Mouse (Mus musculus) lung, postnatal 25 days (tissue): Measurements from ENCODE around the gene Tlnrd1.

Experiments
- DNase-seq: peaks from one replicate; pipeline ENCODE4 v3.0.0; 2022; ENCODE audit warnings: low spot score

Gene Tlnrd1

DNA sequence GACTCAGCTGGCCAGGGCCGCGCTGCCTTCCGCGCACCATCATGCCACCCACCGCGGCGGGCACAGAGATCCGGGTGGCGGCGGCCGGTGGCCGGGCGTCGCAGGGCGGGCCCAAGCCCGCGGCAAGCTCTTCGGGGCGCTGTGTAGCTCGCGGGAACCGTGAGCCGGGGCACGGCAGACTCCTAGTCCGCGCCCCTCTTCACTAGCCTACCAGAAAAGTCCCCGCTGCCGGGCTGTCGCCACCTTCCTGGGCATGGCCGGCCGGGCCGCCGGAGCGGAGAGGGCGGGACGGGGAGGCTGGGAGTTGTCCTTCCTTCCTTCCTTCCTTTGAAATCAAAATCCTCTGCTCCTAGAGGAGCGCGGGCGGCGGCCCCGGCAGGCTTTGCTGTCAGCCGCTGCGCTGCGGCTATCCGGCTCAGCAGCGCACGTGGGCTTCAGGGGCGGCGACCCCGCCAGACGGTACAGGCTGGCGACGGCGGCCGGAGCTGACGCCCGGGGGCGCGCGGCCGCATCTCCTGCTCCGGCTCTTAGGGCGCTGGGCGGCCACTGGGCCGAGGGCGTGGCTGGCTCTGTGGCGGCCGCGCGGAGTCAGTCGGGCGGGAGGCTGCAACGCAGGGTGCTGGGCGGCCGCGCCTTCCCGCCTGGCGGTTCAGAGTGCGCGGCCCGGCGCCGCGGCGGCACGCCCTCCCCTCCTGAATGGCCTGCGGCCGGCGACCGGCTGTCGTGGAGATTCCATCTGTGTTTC, 657 bp downstream of the Tlnrd1 start:
- peak; percentile 82 for DNase-seq

DNA sequence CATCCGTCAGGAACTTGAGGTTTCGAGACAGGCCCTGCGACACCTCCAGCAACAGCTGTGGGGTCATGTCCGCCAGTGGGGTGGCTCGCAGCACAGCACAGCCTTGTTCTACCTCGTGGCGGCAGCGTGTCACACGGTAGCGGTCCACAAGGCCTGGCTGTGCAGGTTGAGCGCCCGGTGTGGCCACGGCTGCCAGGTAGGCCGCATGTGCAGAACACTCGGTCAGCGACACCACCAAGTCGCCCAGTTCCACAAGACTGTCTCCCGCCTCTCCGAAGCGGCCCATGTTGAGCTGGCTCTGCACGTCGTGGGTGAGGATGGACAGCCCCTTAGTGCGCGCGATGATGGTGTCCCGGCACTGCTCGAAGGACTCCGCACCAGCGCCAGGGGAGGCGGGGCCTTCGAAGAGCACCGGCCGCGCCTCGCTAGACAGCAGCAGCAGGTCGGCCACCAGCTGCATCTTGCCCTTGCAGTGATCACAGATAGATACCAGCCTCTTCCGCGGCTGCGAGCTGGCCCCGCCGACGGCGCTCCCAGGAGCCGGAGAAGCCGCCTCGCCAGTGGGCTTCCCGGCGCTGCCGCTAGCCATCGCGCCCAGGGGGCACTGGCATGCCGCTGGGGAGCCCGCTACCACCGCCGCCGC, 1.4 kb downstream of the Tlnrd1 start:
- DNase-seq: peak; percentile 50

DNA sequence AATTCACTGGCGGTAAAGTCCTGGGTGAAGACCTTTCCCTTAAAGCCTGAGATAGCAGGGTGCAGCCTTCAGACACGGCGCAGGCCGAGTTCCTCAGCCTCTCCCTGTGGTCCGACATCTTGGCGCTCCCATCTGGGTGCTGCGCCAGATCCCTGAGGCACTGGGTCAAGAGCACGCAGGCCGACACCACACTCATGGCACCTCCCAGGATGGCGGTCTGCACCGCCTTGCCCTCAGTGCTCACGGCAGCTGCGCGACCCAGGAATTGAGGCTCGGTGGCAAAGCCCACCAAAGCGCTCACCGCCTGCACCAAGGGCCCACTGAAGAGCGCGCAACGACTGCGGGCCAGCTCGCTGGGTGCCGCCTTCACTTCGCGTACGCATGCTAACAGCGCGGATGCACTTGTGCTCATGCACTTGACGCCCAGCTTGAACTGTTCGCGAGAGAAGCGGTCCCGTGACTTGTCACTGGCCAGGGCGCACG, 1.9 kb downstream of the Tlnrd1 start:
- DNase-seq: peak; percentile 21

DNA sequence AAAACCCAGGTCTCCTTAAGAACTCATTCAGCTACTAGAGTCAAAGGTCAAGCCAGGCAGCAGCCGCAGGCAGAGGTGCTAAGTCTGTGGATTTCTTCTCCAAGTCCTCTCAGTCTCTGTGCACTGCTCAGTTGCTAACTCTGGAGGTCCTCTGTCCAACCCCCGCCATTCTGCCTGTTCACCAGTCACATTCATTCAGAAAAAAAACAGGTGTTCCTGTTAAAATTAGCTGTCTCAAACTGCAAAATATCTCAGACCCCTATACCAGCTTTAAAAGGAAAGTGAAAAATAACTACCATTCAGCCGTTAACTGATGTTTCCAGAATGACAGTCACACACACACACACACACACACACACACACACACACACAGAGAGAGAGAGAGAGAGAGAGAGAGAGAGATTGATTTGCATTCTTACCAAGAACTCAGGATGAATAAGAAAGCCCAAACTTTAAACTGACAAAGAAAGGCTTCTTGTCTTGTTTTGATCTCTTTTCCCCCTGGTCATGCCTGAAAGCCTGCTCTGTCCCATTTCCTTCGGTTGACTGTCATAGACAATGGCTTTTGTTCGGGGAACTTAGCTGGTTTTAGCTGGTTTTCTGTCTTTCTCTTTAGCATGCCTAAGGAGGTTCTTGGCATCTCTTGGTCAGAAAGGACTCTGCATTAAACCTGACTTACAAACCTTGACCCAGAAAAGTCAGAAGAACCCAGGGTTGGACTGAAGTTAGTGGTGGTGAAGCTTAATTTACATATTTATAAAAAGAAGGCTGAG, 5.2 kb downstream of the Tlnrd1 start:
- DNase-seq: no peak

DNA sequence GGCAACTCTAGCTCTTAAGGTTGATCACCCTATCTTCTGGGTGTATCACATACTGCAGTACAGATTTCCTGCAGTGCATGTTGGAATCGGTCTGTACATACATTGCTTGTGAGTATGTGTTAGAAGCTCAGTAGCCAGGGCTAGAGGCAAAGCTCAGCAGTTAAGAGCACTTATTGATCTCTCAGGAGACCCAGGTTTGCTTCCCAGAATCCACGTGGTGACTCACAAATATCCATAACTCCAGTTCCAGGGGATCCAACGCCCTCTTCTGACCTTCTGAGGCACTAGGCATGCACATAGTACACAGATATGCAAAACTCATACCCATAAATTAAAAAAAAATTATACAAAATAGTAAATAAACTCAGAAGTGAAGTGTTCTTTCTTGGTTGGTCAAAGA, 7.0 kb downstream of the Tlnrd1 start:
- no peak for DNase-seq

DNA sequence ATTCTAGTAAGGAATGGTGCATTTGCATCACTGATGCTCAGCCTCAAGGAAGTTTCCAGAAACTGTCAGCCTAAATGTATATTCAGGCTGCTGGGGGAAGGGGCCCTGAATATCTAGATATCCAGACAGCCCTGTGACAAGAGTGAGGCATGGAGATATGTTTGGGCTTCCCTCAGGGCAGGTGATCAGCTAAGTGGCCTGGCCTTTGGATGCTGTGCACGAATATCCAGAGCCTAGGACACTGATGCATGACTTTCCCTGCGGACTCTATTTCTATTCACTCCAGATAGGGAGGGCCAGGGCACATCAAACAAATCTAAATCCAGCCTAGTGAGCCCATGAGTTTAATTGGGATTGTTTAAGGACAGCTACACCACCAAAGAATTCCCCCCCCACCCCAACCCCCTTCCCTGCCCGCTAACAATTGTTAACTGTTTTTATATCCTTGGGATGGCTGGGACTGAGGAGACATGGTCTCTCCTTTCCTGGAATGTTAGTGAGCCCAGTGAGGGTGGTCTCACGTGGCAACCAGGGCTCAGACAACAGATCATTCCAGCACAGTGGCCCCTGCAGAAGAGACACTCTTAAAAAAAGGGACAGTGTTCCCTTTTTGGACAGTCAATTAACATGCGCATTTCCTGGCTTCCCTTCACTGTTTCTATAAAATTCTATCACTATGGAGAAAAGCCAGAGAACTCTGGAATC, 14.1 kb downstream of the Tlnrd1 start:
- no peak for DNase-seq

DNA sequence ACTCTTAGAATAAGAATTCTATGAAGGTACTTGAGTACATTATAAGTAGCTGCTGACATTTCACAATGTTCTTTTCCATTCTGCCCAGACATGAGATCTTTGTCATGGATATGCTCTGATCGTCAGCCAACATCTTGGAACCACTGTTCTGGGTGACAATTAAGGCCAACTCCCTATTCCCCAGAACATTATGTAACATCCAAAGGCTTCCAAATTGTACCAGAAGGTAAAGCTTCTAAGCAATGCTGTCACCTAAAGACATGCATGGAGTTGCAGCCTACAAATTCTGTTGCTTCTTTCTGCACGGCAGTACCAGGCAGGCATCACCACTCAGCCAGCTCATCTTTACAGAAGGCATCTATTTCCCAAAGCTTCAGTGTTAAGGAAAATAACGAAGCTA, 15.9 kb downstream of the Tlnrd1 start:
- no peak for DNase-seq

DNA sequence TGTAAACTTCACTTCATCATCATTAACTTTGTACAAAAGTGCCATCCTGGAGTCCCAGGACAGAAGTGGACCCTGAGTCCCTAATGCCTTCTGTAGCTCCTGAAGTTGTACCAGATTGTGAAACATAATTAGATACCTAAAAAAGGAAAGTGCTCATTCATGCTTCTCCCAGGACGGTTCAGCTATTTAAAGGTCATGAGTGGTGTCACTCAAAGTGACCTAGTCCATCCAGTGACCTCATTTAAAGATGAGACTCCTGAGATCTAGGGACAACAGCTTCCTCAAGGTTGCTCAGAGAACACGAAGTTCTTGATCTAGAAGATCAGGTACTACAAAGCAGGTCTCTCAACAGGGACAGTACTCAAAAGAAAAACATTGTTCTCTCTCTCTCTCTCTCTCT, 20.6 kb downstream of the Tlnrd1 start:
- DNase-seq: no peak

DNA sequence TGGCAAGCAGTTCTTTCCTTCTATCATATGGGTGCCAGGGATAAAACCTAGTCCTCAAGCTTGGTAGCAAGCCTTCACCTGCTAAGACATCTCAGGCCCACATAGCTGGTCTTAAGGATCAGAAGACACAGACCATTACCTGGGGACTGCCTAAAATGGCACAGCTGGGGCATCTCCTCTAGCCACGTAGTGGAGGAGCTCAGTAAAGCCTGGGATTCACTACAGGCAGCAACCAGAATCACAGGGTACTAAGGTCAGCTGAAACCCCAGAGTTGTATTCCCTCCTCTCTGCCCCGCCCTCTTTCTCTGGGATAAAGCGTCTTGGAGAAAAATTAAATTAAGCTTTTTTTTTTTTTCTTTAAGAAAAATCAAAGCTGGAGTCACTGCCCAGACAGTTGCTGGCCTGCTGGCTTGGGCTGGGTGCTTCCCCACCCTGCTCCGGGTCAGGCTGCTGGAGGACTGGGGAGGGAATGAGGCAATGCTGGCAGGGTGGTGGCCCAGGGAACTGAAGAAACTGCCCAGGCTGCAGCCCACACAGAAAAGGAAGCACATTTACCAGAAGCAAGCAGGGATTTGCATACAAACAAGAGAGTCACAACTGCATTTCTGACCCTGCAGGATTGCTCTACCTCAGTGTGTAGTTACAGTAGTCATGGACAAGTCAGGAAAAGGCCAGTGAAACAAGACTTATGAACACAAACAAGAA, 24.6 kb downstream of the Tlnrd1 start:
- DNase-seq: peak; percentile 61

DNA sequence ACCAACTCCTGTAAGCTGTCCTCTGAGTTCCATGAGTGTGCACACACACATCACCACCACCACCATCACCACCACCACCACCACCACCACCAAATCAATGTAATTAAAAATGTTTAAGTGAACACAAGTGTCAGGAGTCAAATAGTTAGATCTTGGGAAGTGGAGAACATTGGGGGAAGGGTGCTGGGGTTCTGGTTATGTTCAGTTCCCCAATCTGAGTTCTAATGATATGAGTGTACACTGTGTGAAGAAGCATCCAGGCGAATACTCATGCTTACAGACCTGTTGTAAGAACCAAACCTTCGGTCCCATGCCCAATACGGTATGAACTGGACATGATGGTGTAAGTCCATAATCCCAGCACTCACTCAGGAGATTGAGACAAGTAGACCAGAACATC, 26.2 kb downstream of the Tlnrd1 start:
- DNase-seq: no peak

DNA sequence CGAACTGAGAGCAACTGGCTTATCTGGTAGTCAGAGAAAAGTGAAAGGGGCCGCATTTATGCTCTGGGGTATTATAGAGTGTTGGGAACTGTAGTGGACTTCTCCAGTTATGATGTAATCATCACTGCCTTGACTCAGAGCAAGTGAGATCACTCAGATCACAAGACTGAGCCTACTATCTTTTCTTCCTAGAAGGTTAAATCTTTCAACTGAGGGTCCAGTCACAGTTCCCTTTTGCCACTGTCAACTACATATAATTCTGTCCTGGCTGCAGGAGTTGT, 27.0 kb downstream of the Tlnrd1 start:
- no peak for DNase-seq

DNA sequence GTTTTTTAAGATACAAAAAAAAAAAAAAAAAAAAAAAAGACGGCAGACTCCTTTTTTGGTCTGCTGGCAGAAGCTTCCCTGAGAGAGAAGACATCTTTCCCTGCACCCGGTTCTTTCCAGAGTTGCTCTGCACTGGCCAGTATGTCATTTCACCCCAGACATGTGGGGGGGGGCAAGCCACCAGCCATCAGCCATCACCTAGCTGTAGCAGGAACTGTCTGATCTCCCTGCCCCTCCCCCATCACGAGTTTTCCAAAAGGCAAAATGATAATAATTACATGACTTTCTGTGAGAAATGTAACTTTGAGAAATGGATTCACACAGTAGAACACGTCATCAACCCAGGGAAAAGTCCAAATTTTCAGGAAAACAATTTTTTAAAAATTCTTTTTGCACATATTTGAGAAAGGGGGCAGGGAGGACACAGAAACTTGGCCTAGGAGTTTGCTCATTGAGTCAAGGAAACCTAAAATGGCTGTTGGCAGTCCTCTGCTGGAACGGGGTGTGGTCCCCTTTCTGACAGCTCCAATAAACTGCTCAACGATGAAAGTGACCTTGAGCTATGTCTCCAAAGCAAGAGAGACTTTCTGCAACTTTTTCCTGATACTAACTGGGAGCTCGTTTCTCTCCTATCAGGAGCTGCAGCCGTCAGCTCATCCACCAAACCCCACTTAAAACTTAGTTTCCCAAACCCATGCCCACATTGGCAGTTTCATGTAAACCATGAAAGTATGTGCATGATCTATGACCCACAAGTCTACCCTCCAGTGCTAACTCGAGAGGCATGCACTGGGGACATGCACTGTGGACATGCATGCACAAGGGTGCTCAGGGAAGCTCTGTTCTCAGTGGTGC, 27.5 kb downstream of the Tlnrd1 start:
- peak; percentile 70 for DNase-seq

DNA sequence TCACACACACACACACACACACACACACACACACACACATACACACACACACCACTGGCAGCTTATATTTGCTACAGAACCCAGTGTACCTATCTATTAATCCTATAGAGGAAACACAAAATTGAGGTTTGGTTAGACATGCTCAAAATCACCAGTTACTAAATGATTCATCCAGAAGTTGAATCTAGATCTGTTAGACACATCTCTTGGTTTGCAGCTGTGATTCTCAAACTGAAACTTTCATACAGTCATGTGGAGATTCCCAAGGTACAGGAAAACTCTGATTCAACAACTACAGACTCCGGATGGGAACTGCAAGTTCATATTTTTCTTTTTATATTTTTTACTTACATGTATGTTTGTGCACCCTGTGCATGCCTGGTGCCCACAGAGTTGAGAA, 28.9 kb downstream of the Tlnrd1 start:
- no peak for DNase-seq

DNA sequence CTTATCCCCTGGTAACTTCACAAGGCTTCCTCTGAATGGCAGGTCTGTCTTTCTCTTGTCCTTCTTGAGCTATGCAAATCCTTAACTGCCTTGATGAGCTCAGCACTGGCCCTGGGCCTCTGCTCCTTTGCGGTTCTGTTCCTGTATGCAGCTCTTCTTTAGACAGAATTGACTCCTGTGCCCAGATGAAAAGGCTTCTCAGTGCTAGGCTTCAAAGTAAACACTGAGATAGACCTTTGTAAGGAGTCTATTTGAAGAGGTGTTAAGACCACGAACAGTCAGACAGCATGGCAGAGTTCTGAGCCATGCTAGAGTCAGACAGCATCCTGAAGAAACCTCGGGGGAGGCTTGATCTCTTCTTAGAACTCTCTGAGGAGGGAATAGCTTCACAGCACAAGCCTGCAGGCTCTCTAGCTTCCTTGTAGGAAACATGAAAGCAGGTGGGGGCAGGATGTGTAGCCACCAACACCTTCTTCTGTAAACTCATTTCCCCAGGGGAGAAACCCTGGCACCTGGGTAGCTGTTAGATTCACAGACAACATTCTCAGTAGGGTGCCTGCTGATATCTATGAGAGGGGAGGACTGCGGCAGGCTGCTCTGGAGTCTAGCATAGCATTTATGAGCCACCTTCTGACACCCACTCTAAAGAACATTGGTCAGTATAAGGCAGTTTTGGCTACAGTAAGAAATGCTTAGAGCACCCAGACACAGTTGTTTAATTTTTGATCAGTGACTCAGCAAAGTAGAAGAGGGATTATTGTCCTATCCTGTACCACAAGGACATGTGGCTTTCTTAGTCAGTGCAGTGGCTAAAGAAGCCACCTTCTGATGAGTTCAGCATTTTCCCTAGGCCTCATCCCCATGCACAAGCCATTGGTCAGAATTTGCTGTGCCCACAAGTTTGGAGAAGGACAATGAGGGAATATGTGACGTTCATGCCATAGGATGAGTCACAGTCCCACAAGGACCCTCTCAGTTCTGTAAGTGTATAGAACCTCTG, 31.4 kb downstream of the Tlnrd1 start:
- DNase-seq: no peak

DNA sequence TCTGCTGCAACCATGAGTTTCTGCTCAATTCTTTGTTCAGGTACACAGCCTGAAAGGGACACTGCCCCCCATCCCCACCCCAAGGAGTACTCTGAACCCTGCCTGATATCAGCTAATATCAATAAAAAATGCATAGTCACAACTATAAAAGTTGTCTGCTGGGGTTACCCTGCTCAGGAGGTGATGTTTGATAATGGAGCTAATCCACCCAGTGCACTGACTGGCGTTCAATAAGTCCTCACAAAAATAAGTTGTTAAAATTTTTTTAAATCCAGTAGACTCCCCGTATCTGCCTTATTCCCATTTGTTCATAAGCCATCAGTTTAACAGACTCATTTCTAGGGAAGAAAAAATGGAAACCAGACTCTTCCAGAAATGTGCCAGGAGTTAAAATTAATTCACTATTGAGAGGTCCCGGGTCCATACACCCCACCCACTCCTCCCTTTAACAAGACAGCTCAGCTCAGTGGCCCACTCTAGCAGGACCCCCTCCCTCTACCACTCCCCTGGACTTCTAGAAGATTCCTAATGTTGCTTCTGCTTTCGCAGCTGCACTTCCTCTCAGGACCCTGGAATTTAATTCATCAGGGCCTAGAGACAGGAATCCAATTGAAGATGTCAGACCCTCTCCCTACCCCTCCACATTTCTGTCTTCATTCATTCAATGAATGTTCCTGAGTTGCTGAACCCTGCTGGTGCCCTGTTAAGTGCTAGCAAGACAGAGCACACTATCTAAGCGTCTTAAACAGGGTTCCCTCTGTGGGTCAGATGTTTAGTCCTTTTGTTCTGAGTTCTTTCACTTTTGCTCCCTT, 32.3 kb downstream of the Tlnrd1 start:
- no peak for DNase-seq

DNA sequence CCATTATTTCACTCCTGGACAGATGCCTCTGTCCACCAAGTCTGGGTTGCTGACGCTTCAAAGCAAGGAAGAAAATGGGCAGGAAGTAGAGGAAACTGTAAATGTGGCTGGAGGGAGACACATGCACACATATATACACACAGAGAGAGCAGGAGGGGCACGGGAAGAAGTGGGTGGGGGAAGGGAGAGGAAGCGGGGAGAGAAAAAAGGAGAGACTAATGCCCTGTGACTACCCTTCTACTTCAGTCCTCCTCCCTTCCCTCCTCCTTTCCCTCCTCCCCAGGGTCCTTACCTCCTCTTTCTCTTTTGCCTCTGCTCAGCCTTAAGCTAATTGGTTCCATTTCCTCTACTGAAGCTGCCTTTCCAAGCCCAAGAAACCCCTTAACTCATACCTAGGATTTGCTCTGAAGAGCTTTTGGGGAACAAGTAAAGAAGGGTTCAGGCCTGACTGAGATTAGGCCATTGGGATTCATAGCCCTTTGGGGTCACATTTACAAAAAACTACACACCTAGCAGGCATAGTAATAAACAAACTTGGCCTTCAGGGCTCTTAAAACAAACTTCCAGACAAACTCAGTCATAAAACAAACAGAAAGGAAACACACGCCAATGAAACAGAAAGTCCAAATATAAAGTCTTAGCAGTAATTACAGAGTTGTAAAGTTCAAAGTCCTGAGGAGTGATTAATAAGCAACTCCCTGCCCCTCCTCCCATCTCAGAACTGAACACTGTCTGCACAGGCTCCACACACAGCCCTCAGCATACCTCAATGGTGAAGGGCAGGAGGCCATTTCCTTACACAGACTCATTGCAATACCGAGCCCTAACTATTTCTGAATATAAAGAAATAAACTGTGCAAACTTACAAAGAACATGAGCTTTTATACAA, 36.7 kb downstream of the Tlnrd1 start:
- no peak for DNase-seq

DNA sequence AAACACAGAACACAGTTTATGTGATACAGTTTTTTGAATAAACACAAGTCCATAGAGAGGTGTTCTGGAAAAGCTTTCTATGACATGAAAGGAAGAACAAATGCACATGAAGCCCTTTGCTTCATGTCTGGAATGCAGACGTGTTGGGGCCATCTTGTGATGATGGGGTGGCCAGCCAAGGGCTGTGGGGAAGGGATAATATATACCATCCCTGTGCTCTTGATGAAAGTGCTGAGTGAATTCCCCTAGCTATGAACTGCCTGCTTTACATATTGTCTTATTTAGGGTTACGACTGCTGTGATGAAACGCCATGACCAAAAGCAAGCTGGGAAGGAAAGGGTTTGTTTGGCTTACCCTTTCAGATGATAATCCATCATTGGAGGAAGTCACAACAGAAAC, 39.3 kb downstream of the Tlnrd1 start:
- DNase-seq: no peak
